Mouse (Mus musculus): ENCODE measurements around the gene Atp8b3. TPM values are rescaled to one million over a fixed set of nuclear protein-coding genes. Genes with fewer than 3 reads are reported as not detected.

Gene Atp8b3
- polyA plus RNA-seq, 1 experiment from 2014 or later = 0.51 TPM

Other genes with a start within 250 kb of the Atp8b3 start
- 1,138 and 1,144 TPM in 2 replicates for gene Rps15, start 246.7 kb downstream of the Atp8b3 start, polyA plus RNA-seq (2016; fragmentation: Nextera tagmentation; extraction: Ambion mirVana)
- 19.4 and 27.0 TPM in 2 replicates for gene Apc2, start 243.1 kb downstream of the Atp8b3 start, polyA plus RNA-seq (2016; fragmentation: Nextera tagmentation; extraction: Ambion mirVana)
- 56.4 and 60.2 TPM in 2 replicates for gene 2310011J03Rik, start 218.6 kb downstream of the Atp8b3 start, polyA plus RNA-seq (2016; fragmentation: Nextera tagmentation; extraction: Ambion mirVana)
- 5.7 and 6.7 TPM in 2 replicates for gene Pcsk4, start 209.6 kb downstream of the Atp8b3 start, polyA plus RNA-seq (2016; fragmentation: Nextera tagmentation; extraction: Ambion mirVana)
- 7.7 and 9.1 TPM in 2 replicates for gene Reep6, start 209.2 kb downstream of the Atp8b3 start, polyA plus RNA-seq (2016; fragmentation: Nextera tagmentation; extraction: Ambion mirVana)
- gene Adamtsl5, start 190.7 kb downstream of the Atp8b3 start, polyA plus RNA-seq (2016; fragmentation: Nextera tagmentation; extraction: Ambion mirVana) = 0.27 and 0.54 TPM in 2 replicates
- 0.43 and 0.71 TPM in 2 replicates for gene Plk5, start 182.7 kb downstream of the Atp8b3 start, polyA plus RNA-seq (2016; fragmentation: Nextera tagmentation; extraction: Ambion mirVana)
- 6.8 and 7.0 TPM in 2 replicates for gene Mex3d, start 151.5 kb downstream of the Atp8b3 start, polyA plus RNA-seq (2016; fragmentation: Nextera tagmentation; extraction: Ambion mirVana)
- gene Mbd3, start 139.6 kb downstream of the Atp8b3 start, polyA plus RNA-seq (2016; fragmentation: Nextera tagmentation; extraction: Ambion mirVana) = 343 and 346 TPM in 2 replicates
- 625 and 631 TPM in 2 replicates for gene Uqcr11, start 132.3 kb downstream of the Atp8b3 start, polyA plus RNA-seq (2016; fragmentation: Nextera tagmentation; extraction: Ambion mirVana)
- gene Tcf3, start 105.5 kb downstream of the Atp8b3 start, polyA plus RNA-seq (2016; fragmentation: Nextera tagmentation; extraction: Ambion mirVana) = 191 and 199 TPM in 2 replicates
- 0.05 and 0.07 TPM in 2 replicates for gene Onecut3, start 44.3 kb downstream of the Atp8b3 start, polyA plus RNA-seq (2016; fragmentation: Nextera tagmentation; extraction: Ambion mirVana)
- 32.8 and 34.8 TPM in 2 replicates for gene Rexo1, start 22.4 kb upstream of the Atp8b3 start, polyA plus RNA-seq (2016; fragmentation: Nextera tagmentation; extraction: Ambion mirVana)
- gene Klf16, start 38.2 kb upstream of the Atp8b3 start, polyA plus RNA-seq (2016; fragmentation: Nextera tagmentation; extraction: Ambion mirVana) = 7.4 and 7.5 TPM in 2 replicates
- 71.8 and 75.5 TPM in 2 replicates for gene Abhd17a, start 51.2 kb upstream of the Atp8b3 start, polyA plus RNA-seq (2016; fragmentation: Nextera tagmentation; extraction: Ambion mirVana)
- 91.5 and 93.0 TPM in 2 replicates for gene Scamp4, start 63.7 kb upstream of the Atp8b3 start, polyA plus RNA-seq (2016; fragmentation: Nextera tagmentation; extraction: Ambion mirVana)
- gene Adat3, start 63.8 kb upstream of the Atp8b3 start, polyA plus RNA-seq (2016; fragmentation: Nextera tagmentation; extraction: Ambion mirVana) = 10.7 and 11.9 TPM in 2 replicates
- gene Gm49322, start 66.9 kb upstream of the Atp8b3 start, polyA plus RNA-seq (2016; fragmentation: Nextera tagmentation; extraction: Ambion mirVana) = 4.7 and 5.6 TPM in 2 replicates
- gene Csnk1g2, start 83.7 kb upstream of the Atp8b3 start, polyA plus RNA-seq (2016; fragmentation: Nextera tagmentation; extraction: Ambion mirVana) = 123 and 133 TPM in 2 replicates
- gene Btbd2, start 117.9 kb upstream of the Atp8b3 start, polyA plus RNA-seq (2016; fragmentation: Nextera tagmentation; extraction: Ambion mirVana) = 71.6 and 78.1 TPM in 2 replicates
- 91.0 and 100 TPM in 2 replicates for gene Mknk2, start 139.0 kb upstream of the Atp8b3 start, polyA plus RNA-seq (2016; fragmentation: Nextera tagmentation; extraction: Ambion mirVana)
- gene Mob3a, start 162.9 kb upstream of the Atp8b3 start, polyA plus RNA-seq (2016; fragmentation: Nextera tagmentation; extraction: Ambion mirVana) = 53.9 and 54.7 TPM in 2 replicates
- gene Izumo4, start 163.1 kb upstream of the Atp8b3 start, polyA plus RNA-seq (2016; fragmentation: Nextera tagmentation; extraction: Ambion mirVana) = 7.7 and 10.9 TPM in 2 replicates
- 58.2 and 58.7 TPM in 2 replicates for gene Ap3d1, start 203.1 kb upstream of the Atp8b3 start, polyA plus RNA-seq (2016; fragmentation: Nextera tagmentation; extraction: Ambion mirVana)
- gene Dot1l, start 216.1 kb upstream of the Atp8b3 start, polyA plus RNA-seq (2016; fragmentation: Nextera tagmentation; extraction: Ambion mirVana) = 20.8 and 21.7 TPM in 2 replicates